Mouse (Mus musculus): ENCODE data around the gene Vnn3. TPM values are rescaled to one million over a fixed set of nuclear protein-coding genes. Genes with fewer than 3 reads are reported as not detected.

The Vnn3 gene
- polyA plus RNA-seq, 1 experiment from 2014 or later: not detected

GRCm38 (mm10) chr10:23836003-23836964 is 15.0 kb upstream of the Vnn3 start:
- Histone ChIP-seq H3K9me3 (replicated peaks) (no peaks in the 10 kb centered on the region), H3K9ac (replicated peaks) (no peak overlapping the region), H3K4me1 (no peaks in the 10 kb centered on the region), H3K4me3 (replicated peaks) (no peak overlapping the region), H3K36me3 (no peaks in the 10 kb centered on the region), H3K27ac (replicated peaks) (no peak overlapping the region), H3K27me3 (replicated peaks) (no peaks in the 10 kb centered on the region), H3K4me2 (no peak overlapping the region)
- WGBS: 82% methylated on average over 9 of the region's 9 CpGs
- no peak for ATAC-seq (ENCODE audit: low FRiP score)

- Histone ChIP-seq H3K4me1 (no peaks in the 10 kb centered on the region), H3K4me2 (no peak overlapping the region), H3K9ac (replicated peaks) (no peak overlapping the region), H3K36me3 (no peaks in the 10 kb centered on the region), H3K4me3 (replicated peaks) (no peak overlapping the region), H3K9me3 (replicated peaks) (no peaks in the 10 kb centered on the region), H3K27me3 (replicated peaks) (no peaks in the 10 kb centered on the region), H3K27ac (replicated peaks) (no peak overlapping the region)
- no peak for ATAC-seq (ENCODE audit: low FRiP score)
- 81% methylated on average over 3 of the region's 3 CpGs for WGBS
Measured at GRCm38 (mm10) chr10:23837115-23837514, 14.1 kb upstream of the Vnn3 start.

- WGBS: 90% methylated on average over 3 of the region's 3 CpGs
Measured at GRCm38 (mm10) chr10:23838910-23839309, 12.4 kb upstream of the Vnn3 start.

GRCm38 (mm10) chr10:23839368-23839767 is 11.9 kb upstream of the Vnn3 start:
- 52% methylated on average over 9 of the region's 9 CpGs for WGBS
- H3K9me3 ChIP-seq (replicated peaks): no peaks in the 10 kb centered on the region
- no peaks in the 10 kb centered on the region for H3K27me3 ChIP-seq (replicated peaks)
- no peaks in the 10 kb centered on the region for H3K4me1 ChIP-seq
- no peak overlapping the region for H3K27ac ChIP-seq (replicated peaks)
- no peaks in the 10 kb centered on the region for H3K36me3 ChIP-seq
- no peak overlapping the region for H3K4me3 ChIP-seq (replicated peaks)
- H3K4me2 ChIP-seq: no peak overlapping the region
- ATAC-seq (ENCODE audit: low FRiP score): no peak
- H3K9ac ChIP-seq (replicated peaks): no peak overlapping the region

More at GRCm38 (mm10) chr10:23838910-23839309, 12.4 kb upstream of the Vnn3 start:
- no peak overlapping the region for H3K4me3 ChIP-seq (replicated peaks)
- no peaks in the 10 kb centered on the region for H3K4me1 ChIP-seq
- no peak overlapping the region for H3K27ac ChIP-seq (replicated peaks)
- no peak overlapping the region for H3K4me2 ChIP-seq
- no peak overlapping the region for H3K9ac ChIP-seq (replicated peaks)
- ATAC-seq (ENCODE audit: low FRiP score): no peak
- no peaks in the 10 kb centered on the region for H3K36me3 ChIP-seq
- H3K9me3 ChIP-seq (replicated peaks): no peaks in the 10 kb centered on the region
- H3K27me3 ChIP-seq (replicated peaks): no peaks in the 10 kb centered on the region

GRCm38 (mm10) chr10:23840496-23840895 is 10.8 kb upstream of the Vnn3 start:
- no peaks in the 10 kb centered on the region for H3K36me3 ChIP-seq
- WGBS: 84% methylated on average over 4 of the region's 4 CpGs
- no peak overlapping the region for H3K9ac ChIP-seq (replicated peaks)
- no peaks in the 10 kb centered on the region for H3K27me3 ChIP-seq (replicated peaks)
- H3K9me3 ChIP-seq (replicated peaks): no peaks in the 10 kb centered on the region
- no peak overlapping the region for H3K27ac ChIP-seq (replicated peaks)
- ATAC-seq (ENCODE audit: low FRiP score): no peak
- H3K4me2 ChIP-seq: no peak overlapping the region
- H3K4me3 ChIP-seq (replicated peaks): no peak overlapping the region
- no peaks in the 10 kb centered on the region for H3K4me1 ChIP-seq

- WGBS: 88% methylated on average over 2 of the region's 2 CpGs
- no peaks in the 10 kb centered on the region for H3K9me3 ChIP-seq (replicated peaks)
- no peak overlapping the region for H3K4me2 ChIP-seq
- ATAC-seq (ENCODE audit: low FRiP score): no peak
- no peak overlapping the region for H3K4me3 ChIP-seq (replicated peaks)
- no peaks in the 10 kb centered on the region for H3K4me1 ChIP-seq
- H3K27ac ChIP-seq (replicated peaks): no peak overlapping the region
- H3K36me3 ChIP-seq: no peaks in the 10 kb centered on the region
- no peaks in the 10 kb centered on the region for H3K27me3 ChIP-seq (replicated peaks)
- no peak overlapping the region for H3K9ac ChIP-seq (replicated peaks)
Measured at GRCm38 (mm10) chr10:23852096-23852495, 834 bp downstream of the Vnn3 start.

GRCm38 (mm10) chr10:23864362-23865312 is 13.4 kb downstream of the Vnn3 start:
- no peak; the same call in 1 of the 2 replicates for ATAC-seq (ENCODE audit: low FRiP score)
- H3K9me3 ChIP-seq (replicated peaks): no peaks in the 10 kb centered on the region
- 62% methylated on average over 9 of the region's 9 CpGs for WGBS
- no peak overlapping the region for H3K4me2 ChIP-seq
- no peak overlapping the region for H3K4me3 ChIP-seq (replicated peaks)
- no peaks in the 10 kb centered on the region for H3K36me3 ChIP-seq
- no peak overlapping the region for H3K27ac ChIP-seq (replicated peaks)
- no peaks in the 10 kb centered on the region for H3K4me1 ChIP-seq
- H3K9ac ChIP-seq (replicated peaks): no peak overlapping the region
- no peaks in the 10 kb centered on the region for H3K27me3 ChIP-seq (replicated peaks)

- no peak for ATAC-seq (ENCODE audit: low FRiP score)
- H3K4me3 ChIP-seq (replicated peaks): no peak overlapping the region
- H3K4me2 ChIP-seq: no peak overlapping the region
- no peaks in the 10 kb centered on the region for H3K27me3 ChIP-seq (replicated peaks)
- H3K36me3 ChIP-seq: no peaks in the 10 kb centered on the region
- WGBS: 91% methylated on average over 6 of the region's 6 CpGs
- no peaks in the 10 kb centered on the region for H3K9me3 ChIP-seq (replicated peaks)
- no peak overlapping the region for H3K9ac ChIP-seq (replicated peaks)
- no peaks in the 10 kb centered on the region for H3K4me1 ChIP-seq
- H3K27ac ChIP-seq (replicated peaks): no peak overlapping the region
Measured at GRCm38 (mm10) chr10:23880695-23881094, 29.4 kb downstream of the Vnn3 start.

GRCm38 (mm10) chr10:23884910-23885309 is 33.6 kb downstream of the Vnn3 start:
- ATAC-seq (ENCODE audit: low FRiP score): no peak
- H3K27me3 ChIP-seq (replicated peaks): no peaks in the 10 kb centered on the region
- 85% methylated on average over 1 of the region's 1 CpGs for WGBS
- H3K4me1 ChIP-seq: no peaks in the 10 kb centered on the region
- H3K9ac ChIP-seq (replicated peaks): no peak overlapping the region
- no peaks in the 10 kb centered on the region for H3K9me3 ChIP-seq (replicated peaks)
- H3K4me2 ChIP-seq: no peak overlapping the region
- no peak overlapping the region for H3K4me3 ChIP-seq (replicated peaks)
- no peak overlapping the region for H3K27ac ChIP-seq (replicated peaks)
- H3K36me3 ChIP-seq: no peaks in the 10 kb centered on the region

GRCm38 (mm10) chr10:23886060-23886459 is 34.8 kb downstream of the Vnn3 start:
- no peak for ATAC-seq (ENCODE audit: low FRiP score)
- Histone ChIP-seq H3K27ac (replicated peaks) (no peak overlapping the region), H3K9ac (replicated peaks) (no peak overlapping the region), H3K36me3 (no peaks in the 10 kb centered on the region), H3K4me2 (no peak overlapping the region), H3K4me3 (replicated peaks) (no peak overlapping the region), H3K9me3 (replicated peaks) (no peaks in the 10 kb centered on the region), H3K4me1 (no peaks in the 10 kb centered on the region), H3K27me3 (replicated peaks) (no peaks in the 10 kb centered on the region)
- WGBS: 86% methylated on average over 3 of the region's 3 CpGs

GRCm38 (mm10) chr10:23892987-23893386 is 41.7 kb downstream of the Vnn3 start:
- no peak overlapping the region for H3K4me2 ChIP-seq
- H3K9me3 ChIP-seq (replicated peaks): no peaks in the 10 kb centered on the region
- no peak overlapping the region for H3K4me3 ChIP-seq (replicated peaks)
- H3K36me3 ChIP-seq: no peaks in the 10 kb centered on the region
- no peak overlapping the region for H3K27ac ChIP-seq (replicated peaks)
- ATAC-seq (ENCODE audit: low FRiP score): no peak
- no peaks in the 10 kb centered on the region for H3K4me1 ChIP-seq
- no peak overlapping the region for H3K9ac ChIP-seq (replicated peaks)
- WGBS: 93% methylated on average over 1 of the region's 1 CpGs
- H3K27me3 ChIP-seq (replicated peaks): no peaks in the 10 kb centered on the region

All from neural tube, embryonic 15.5 days (tissue).